Mouse (Mus musculus) kidney, adult 2 months (tissue): Measurements from ENCODE around the gene Lhx8.

Experiments used
- CTCF ChIP-seq: fragments of 200-500 bp; conservative IDR thresholded peaks from 2 replicates; pipeline ENCODE4 v1.5.1; 2011; ENCODE audit warnings: low read depth, mild to moderate bottlenecking, control low read depth, low read length, moderate library complexity, mixed read lengths; ENCODE audit not compliant: insufficient read depth, insufficient read length
- POLR2A ChIP-seq: fragments of 200-500 bp; IDR thresholded peaks from one replicate; pipeline ENCODE4 v1.6.1; 2011; ENCODE audit warnings: low read depth, low read length, control low read depth

DNA sequence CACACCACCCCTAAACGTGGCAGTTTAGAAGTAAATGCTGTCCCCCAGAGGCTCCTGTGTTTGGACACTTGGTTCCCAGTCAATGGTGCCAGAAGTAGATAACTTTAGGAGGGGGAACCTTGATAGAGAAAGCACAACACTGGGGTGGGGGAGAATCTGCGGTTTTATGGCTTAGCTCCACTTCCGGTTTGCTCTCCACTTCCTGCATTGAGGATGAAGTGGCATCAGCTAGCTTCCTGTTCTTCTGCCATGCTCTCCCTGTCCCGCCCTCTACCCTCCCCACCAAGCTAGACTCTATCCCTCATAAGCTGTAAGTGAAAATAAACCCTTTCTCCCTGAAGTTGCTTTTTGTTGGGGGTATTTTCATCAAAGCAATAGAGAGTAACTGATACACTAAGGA lies 29.4 kb downstream of the Lhx8 start:
- TF ChIP-seq POLR2A (no peak), CTCF (no peak)
